Mouse (Mus musculus) leukemia stem cell, adult 10-12 weeks (primary cell): ENCODE measurements around the gene Cdyl2. TPM values are rescaled to one million over a fixed set of nuclear protein-coding genes. Genes with fewer than 3 reads are reported as not detected.

Source experiments
- polyA plus RNA-seq: library from polyadenylated mRNA; stranded (reverse); fragments of >175 nt; gene quantifications from 2 replicates; pipeline ENCODE4 v1.2.3, GENCODE M21; 2012; ENCODE audit warnings: low replicate concordance

The Cdyl2 gene
- 0.73 and 0.94 TPM in 2 replicates for polyA plus RNA-seq

GRCm38 (mm10) chr8:116732684-116733647, at the start of gene Cdyl2:
Gene Cdyl2 (minus strand): TSS chr8:116732991.

Other genes with a start within 250 kb of the Cdyl2 start
- not detected in 2 replicates for gene Dynlrb2, start 228.0 kb downstream of the Cdyl2 start, polyA plus RNA-seq
- 14.1 and 40.0 TPM in 2 replicates for gene Cmc2, start 188.5 kb upstream of the Cdyl2 start, polyA plus RNA-seq
- 1.5 and 17.7 TPM in 2 replicates for gene Cenpn, start 188.7 kb upstream of the Cdyl2 start, polyA plus RNA-seq
- 5.6 and 12.8 TPM in 2 replicates for gene Atmin, start 210.4 kb upstream of the Cdyl2 start, polyA plus RNA-seq
- 0.62 and 0.71 TPM in 2 replicates for gene 1700030J22Rik, start 246.0 kb upstream of the Cdyl2 start, polyA plus RNA-seq